ENCODE assay signal across 17 mouse cellular contexts in genomic region chr3:144078198-144078935, GRCm38 (mm10).
"Had no signal": no experiment of that assay in that cellular context is flagged by ENCODE, and none has a peak within 500 bp of the region (broad histone marks: within the 10 kb centered on the region; RNA-seq: fewer than 3 reads in every experiment).

No protein-coding gene starts in this region.

- DNase-seq: lung, adult 18-20 months; lung, embryonic 14.5 days; lung, postnatal 10 days; lung, postnatal 4 days; midbrain, embryonic 14.5 days; right cerebral cortex, postnatal 14 days; thymus, adult 2 months; thymus, postnatal 25 days; thymus, postnatal 4 days had no signal

- H3K27me3 ChIP-seq: midbrain, embryonic 12.5 days; neural tube, embryonic 13.5 days; neural tube, embryonic 15.5 days; stomach, embryonic 15.5 days had no signal

- H3K9me3 ChIP-seq: midbrain, embryonic 10.5 days; midbrain, embryonic 12.5 days; neural tube, embryonic 13.5 days; neural tube, embryonic 15.5 days; stomach, embryonic 15.5 days had no signal

- H3K36me3 ChIP-seq: midbrain, embryonic 10.5 days; midbrain, embryonic 12.5 days; neural tube, embryonic 13.5 days; neural tube, embryonic 15.5 days; stomach, embryonic 15.5 days had no signal

- H3K4me2 ChIP-seq: lung, embryonic 14.5 days; midbrain, embryonic 12.5 days; neural tube, embryonic 13.5 days; neural tube, embryonic 15.5 days; stomach, embryonic 15.5 days had no signal

- H3K27ac ChIP-seq: midbrain, embryonic 10.5 days; midbrain, embryonic 12.5 days; neural tube, embryonic 13.5 days; neural tube, embryonic 15.5 days; stomach, embryonic 15.5 days; stomach, postnatal 0 days had no signal

- H3K4me1 ChIP-seq: midbrain, embryonic 10.5 days; midbrain, embryonic 12.5 days; neural tube, embryonic 13.5 days; neural tube, embryonic 15.5 days; stomach, embryonic 15.5 days had no signal

- ATAC-seq: midbrain, embryonic 16.5 days had no signal

- H3K4me3 ChIP-seq: midbrain, embryonic 10.5 days; midbrain, embryonic 12.5 days; myocyte; neural tube, embryonic 13.5 days; neural tube, embryonic 15.5 days; stomach, embryonic 15.5 days had no signal

- H3K9ac ChIP-seq: lung, embryonic 14.5 days; midbrain, embryonic 12.5 days; neural tube, embryonic 13.5 days; neural tube, embryonic 15.5 days; stomach, embryonic 15.5 days had no signal
